Mouse (Mus musculus) kidney, adult 18-20 months (tissue): ENCODE results near the gene Gm14444.
"Not testable (repeated sequence)": the region's sequence is repeated elsewhere in the genome, so short reads cannot be mapped to it uniquely, and the experiment has no call there.

Experiments used
- DNase-seq: peaks from one replicate; pipeline ENCODE4 v3.0.0; 2021

The Gm14444 gene

GRCm38 (mm10) chr2:175010022-175010421, at the start of gene Gm14444:
Gene Gm14444 (plus strand): TSS chr2:175010241.
- not testable (repeated sequence) for DNase-seq

DNA sequence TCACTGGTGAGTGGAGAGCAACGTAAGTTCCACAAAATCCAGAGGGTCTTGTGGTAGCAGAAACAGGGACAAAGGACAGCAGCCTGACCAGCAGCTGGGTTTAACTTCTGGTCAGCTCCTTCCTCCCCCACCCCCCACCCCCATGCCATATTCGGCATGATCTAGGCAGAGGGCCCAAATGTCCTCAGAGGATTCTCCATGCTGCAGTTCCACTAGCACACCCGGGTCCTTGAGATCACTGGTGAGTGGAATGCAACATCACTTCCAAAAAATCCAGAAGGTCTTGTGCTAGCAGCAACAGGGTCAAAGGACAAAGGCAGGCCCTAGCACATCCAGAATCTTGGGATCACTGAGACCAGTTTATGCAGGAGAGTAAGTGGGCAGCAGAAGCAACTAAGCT, 44.6 kb upstream of the Gm14444 start:
- DNase-seq = peak; percentile 25

- not testable (repeated sequence) for DNase-seq
These were observed 34.2 kb downstream of the Gm14444 start for GRCm38 (mm10) chr2:175044268-175044667.

GRCm38 (mm10) chr2:175067681-175068261, 57.7 kb downstream of the Gm14444 start, which contains the start of gene Gm14393:
Gene Gm14393 (minus strand): TSS chr2:175067781.
- DNase-seq = not testable (repeated sequence)
